Comparison of ENCODE assay signal across 8 mouse cellular contexts in the genomic region with DNA sequence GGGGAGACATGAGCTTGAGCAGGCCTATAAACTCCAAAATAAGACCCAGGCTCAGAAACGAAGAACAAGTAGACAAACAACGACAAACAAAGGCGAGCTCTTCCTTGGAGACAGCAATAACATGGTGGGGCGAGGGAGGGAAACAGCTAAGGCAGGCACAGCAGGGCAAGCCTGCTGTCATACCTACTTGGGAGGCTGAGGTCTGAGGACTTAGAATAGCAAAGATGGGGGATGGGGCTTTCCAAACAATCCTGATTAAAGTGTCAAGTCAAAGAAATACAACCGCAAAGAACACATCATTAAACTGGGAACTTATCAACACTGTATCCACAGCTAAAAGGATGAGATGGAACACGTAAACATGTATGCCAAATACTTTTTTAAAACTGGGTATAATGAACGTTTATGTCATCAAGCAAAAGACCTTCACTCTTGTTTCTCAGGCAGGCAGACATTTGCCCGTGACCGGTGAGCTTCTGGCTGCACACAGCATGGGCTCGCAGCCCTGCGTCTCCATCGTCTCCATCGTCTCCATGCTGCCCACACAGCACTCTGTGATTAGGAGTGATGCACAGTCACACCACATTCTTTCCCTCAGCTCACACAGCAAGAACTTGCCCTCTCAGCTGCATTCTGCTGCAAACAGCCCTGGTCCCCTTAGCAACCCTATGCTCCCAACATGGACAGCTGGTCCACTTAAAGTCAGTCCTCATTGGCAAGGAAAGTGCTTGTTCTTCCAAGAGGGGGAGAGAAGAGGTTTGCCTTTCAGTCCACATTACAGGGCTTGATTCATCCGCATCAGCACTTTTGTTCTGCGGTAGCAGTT. TPM values are rescaled to one million over a fixed set of nuclear protein-coding genes. Genes with fewer than 3 reads are reported as not detected.
DNase-seq lines count a peak whose midpoint lies in the region; ATAC-seq and TF ChIP-seq lines count a peak whose summit lies in the region.

No protein-coding gene starts in this region.

- H3K27me3 ChIP-seq in intestine, embryonic 16.5 days (replicated peaks; ENCODE audit: control insufficient read depth, insufficient read depth, low read length) = no peaks in the 10 kb centered on the region

- H3K27ac ChIP-seq in intestine, embryonic 16.5 days (ENCODE audit: low read length) = no peak overlapping the region

- no peak overlapping the region for H3K4me3 ChIP-seq in intestine, embryonic 16.5 days (ENCODE audit: low read length)
- H3K4me3 ChIP-seq in lung, adult 2 months (replicated peaks; ENCODE audit: extremely low read depth, low read depth, low read length) = no peak overlapping the region

- no peaks in the 10 kb centered on the region for H3K9me3 ChIP-seq in intestine, embryonic 16.5 days (ENCODE audit: control insufficient read depth, low read length)

- no peak for TF ChIP-seq CTCF in brain, embryonic 14.5 days (IDR thresholded peaks at IDR 0.05; ENCODE audit: borderline replicate concordance, extremely low read depth, insufficient read depth, insufficient read length)
- TF ChIP-seq CTCF in lung, adult 2 months (IDR thresholded peaks at IDR 0.05; ENCODE audit: insufficient read depth, low read length) = no peak

- ATAC-seq in intestine, embryonic 16.5 days = peak; percentile 69
- no peak for ATAC-seq in CD4-positive, CD25-positive, alpha-beta regulatory T cell, adult 4 months

- no peak overlapping the region for H3K9ac ChIP-seq in intestine, embryonic 16.5 days (ENCODE audit: low read depth, low read length)

- peaks cover 11% of the 10 kb centered on the region for H3K4me1 ChIP-seq in intestine, embryonic 16.5 days (ENCODE audit: control insufficient read depth, insufficient read depth, low read length)
- peaks cover 9% of the 10 kb centered on the region for H3K4me1 ChIP-seq in lung, adult 2 months (ENCODE audit: control insufficient read depth, insufficient read depth, low read length)

- 42% methylated on average over 15 of the region's 15 CpGs for WGBS in intestine, embryonic 16.5 days
- 39% methylated on average over 15 of the region's 15 CpGs for WGBS in lung, adult 2 months

- DNase-seq in brain, embryonic 14.5 days (ENCODE audit: low read depth) = peak; percentile 89
- peak; percentile 44 for DNase-seq in cerebellum, postnatal 14 days
- DNase-seq in gastrocnemius, adult 8-10 months (ENCODE audit: low spot score in 2 of 2) = peak; percentile 9 to 14
- peak; percentile 21 for DNase-seq in lung, adult 2 months
- peak; percentile 53 for DNase-seq in retina, embryonic 14.5 days (ENCODE audit: low spot score)
- no peak for DNase-seq in adrenal gland, postnatal 10 days

- H3K36me3 ChIP-seq in intestine, embryonic 16.5 days (ENCODE audit: control insufficient read depth, insufficient read depth, low read length) = no peaks in the 10 kb centered on the region

- no peak overlapping the region for H3K4me2 ChIP-seq in intestine, embryonic 16.5 days (ENCODE audit: low read depth, low read length)

- no peak for TF ChIP-seq POLR2A in brain, embryonic 14.5 days (IDR thresholded peaks at IDR 0.05; ENCODE audit: borderline replicate concordance, extremely low read depth, insufficient read depth, insufficient read length, poor library complexity, severe bottlenecking)
- TF ChIP-seq POLR2A in lung, adult 2 months (IDR thresholded peaks at IDR 0.05; ENCODE audit: borderline replicate concordance, extremely low read depth, low read depth, low read length) = no peak

RNA-seq across cellular contexts. Expression of a gene that starts 31.1 kb away (rescaled TPM):
- 262 and 287 TPM in 2 replicates for polyA plus RNA-seq in brain, embryonic 14.5 days (2012; rRNA removed)
- total RNA-seq in gastrocnemius, adult 8-10 months (2022) = 100 to 1,000 TPM; 109 to 146 (median 117) TPM
- polyA plus RNA-seq in intestine, embryonic 16.5 days (2015; fragmentation: Nextera tagmentation; extraction: Ambion mirVana) = 216 and 238 TPM in 2 replicates
- polyA plus RNA-seq in lung, adult 2 months (2012; rRNA removed) = 36.0 and 56.1 TPM in 2 replicates
- total RNA-seq in adrenal gland, postnatal 10 days (2021) = 100 to 1,000 TPM; 211 to 224 TPM
- polyA plus RNA-seq in CD4-positive, CD25-positive, alpha-beta regulatory T cell, adult 4 months (2017; shearing (Covaris generic)) = 100 to 1,000 TPM; 185 to 226 TPM

RNA-seq across cellular contexts. Expression of a gene that starts 49.6 kb away (rescaled TPM):
- 0.11 TPM in 1 of 2 replicates, not detected in the other for polyA plus RNA-seq in brain, embryonic 14.5 days (2012; rRNA removed)
- under 1 TPM in 1 of 4 experiments, not detected in 3; 0.27 TPM for total RNA-seq in gastrocnemius, adult 8-10 months (2022)
- polyA plus RNA-seq in intestine, embryonic 16.5 days (2015; fragmentation: Nextera tagmentation; extraction: Ambion mirVana) = not detected in 2 replicates
- polyA plus RNA-seq in lung, adult 2 months (2012; rRNA removed) = 1.1 and 2.4 TPM in 2 replicates
- total RNA-seq in adrenal gland, postnatal 10 days (2021) = not detected
- not detected for polyA plus RNA-seq in CD4-positive, CD25-positive, alpha-beta regulatory T cell, adult 4 months (2017; shearing (Covaris generic))

RNA-seq across cellular contexts. Expression of a gene that starts 53.6 kb away (rescaled TPM):
- 33.8 and 37.8 TPM in 2 replicates for polyA plus RNA-seq in brain, embryonic 14.5 days (2012; rRNA removed)
- 10 to 100 TPM in 1 of 4 experiments, 1 to 10 TPM in 3; 8.9 to 10.1 (median 9.4) TPM for total RNA-seq in gastrocnemius, adult 8-10 months (2022)
- polyA plus RNA-seq in intestine, embryonic 16.5 days (2015; fragmentation: Nextera tagmentation; extraction: Ambion mirVana) = 13.9 and 15.6 TPM in 2 replicates
- 9.8 and 14.9 TPM in 2 replicates for polyA plus RNA-seq in lung, adult 2 months (2012; rRNA removed)
- total RNA-seq in adrenal gland, postnatal 10 days (2021) = 10 to 100 TPM; 24.0 to 26.4 TPM
- polyA plus RNA-seq in CD4-positive, CD25-positive, alpha-beta regulatory T cell, adult 4 months (2017; shearing (Covaris generic)) = 1 to 10 TPM; 8.4 to 9.3 TPM
